ENCODE assay signal across 11 mouse cellular contexts in genomic region chr2:85138143-85138542, GRCm38 (mm10). TPM values are rescaled to one million over a fixed set of nuclear protein-coding genes. Genes with fewer than 3 reads are reported as not detected.
DNase-seq lines count a peak whose midpoint lies in the region; ATAC-seq and TF ChIP-seq lines count a peak whose summit lies in the region.
"Had no signal": no experiment of that assay in that cellular context is flagged by ENCODE, and none has a peak within 500 bp of the region (broad histone marks: within the 10 kb centered on the region; RNA-seq: fewer than 3 reads in every experiment).

No protein-coding gene starts in this region.

- no peak overlapping the region for H3K4me2 ChIP-seq in hindbrain, embryonic 11.5 days (replicated peaks; ENCODE audit: low read depth, low read length)
- H3K4me2 ChIP-seq in embryonic facial prominence, embryonic 14.5 days (ENCODE audit: low read depth, low read length): no peak overlapping the region

- no peak for ATAC-seq in hindbrain, embryonic 11.5 days (ENCODE audit: low FRiP score)
- no peak for ATAC-seq in embryonic facial prominence, embryonic 14.5 days (ENCODE audit: low read depth)
- peak; percentile 20 for ATAC-seq in megakaryocyte, adult 5-6 weeks (ENCODE audit: poor library complexity, severe bottlenecking)

- peak overlapping the region; percentile 9; the same call in 1 of the 2 replicates for H3K4me3 ChIP-seq in hindbrain, embryonic 10.5 days
- H3K4me3 ChIP-seq in hindbrain, embryonic 11.5 days (ENCODE audit: low read depth, low read length): no peak overlapping the region
- peak overlapping the region; percentile 60 for H3K4me3 ChIP-seq in lung, adult 2 months (replicated peaks; ENCODE audit: extremely low read depth, low read depth, low read length)
- H3K4me3 ChIP-seq in embryonic facial prominence, embryonic 14.5 days (ENCODE audit: low read depth, low read length): peak overlapping the region; percentile 21; the same call in 1 of the 2 replicates

- H3K4me1 ChIP-seq in hindbrain, embryonic 10.5 days (replicated peaks): peaks cover 8% of the 10 kb centered on the region
- no peaks in the 10 kb centered on the region for H3K4me1 ChIP-seq in hindbrain, embryonic 11.5 days (replicated peaks; ENCODE audit: control insufficient read depth, insufficient read depth, low read length)
- H3K4me1 ChIP-seq in lung, adult 2 months (ENCODE audit: control insufficient read depth, insufficient read depth, low read length): no peaks in the 10 kb centered on the region; the same call in 1 of the 2 replicates
- no peaks in the 10 kb centered on the region for H3K4me1 ChIP-seq in embryonic facial prominence, embryonic 14.5 days (ENCODE audit: control insufficient read depth, insufficient read depth, low read length)

- no peaks in the 10 kb centered on the region for H3K9me3 ChIP-seq in hindbrain, embryonic 10.5 days
- no peaks in the 10 kb centered on the region for H3K9me3 ChIP-seq in hindbrain, embryonic 11.5 days (ENCODE audit: control insufficient read depth, low read length)
- H3K9me3 ChIP-seq in embryonic facial prominence, embryonic 14.5 days (ENCODE audit: control insufficient read depth, low read length): no peaks in the 10 kb centered on the region

- no peak overlapping the region for H3K27ac ChIP-seq in hindbrain, embryonic 10.5 days
- H3K27ac ChIP-seq in hindbrain, embryonic 11.5 days (ENCODE audit: low read depth, low read length): no peak overlapping the region
- H3K27ac ChIP-seq in embryonic facial prominence, embryonic 14.5 days (replicated peaks; ENCODE audit: low read depth, low read length): 0 out of 2 replicates have a peak overlapping the region, but pooled peaks have one; percentile 22

- TF ChIP-seq POLR2A in lung, adult 2 months (IDR thresholded peaks at IDR 0.05; ENCODE audit: borderline replicate concordance, extremely low read depth, low read depth, low read length): no peak

- DNase-seq in hindbrain, embryonic 10.5 days (ENCODE audit: low spot score): no peak
- DNase-seq in hindbrain, embryonic 11.5 days (ENCODE audit: low spot score): no peak
- no peak for DNase-seq in lung, adult 2 months
- DNase-seq in lung, postnatal 10 days: no peak
- no peak for DNase-seq in embryonic facial prominence, embryonic 14.5 days (ENCODE audit: low spot score)
- no peak for DNase-seq in left cerebral cortex, adult 18-20 months (ENCODE audit: low spot score in 2 of 2)
- DNase-seq in thymus, postnatal 0 days (ENCODE audit: low spot score): no peak
- DNase-seq: adrenal gland, postnatal 36 days; cerebellum, adult 2 months; right cerebral cortex, postnatal 25 days had no signal

- no peaks in the 10 kb centered on the region for H3K27me3 ChIP-seq in hindbrain, embryonic 10.5 days (ENCODE audit: insufficient read depth, poor library complexity, severe bottlenecking)
- no peaks in the 10 kb centered on the region for H3K27me3 ChIP-seq in hindbrain, embryonic 11.5 days (ENCODE audit: control insufficient read depth, insufficient read depth, low read length)
- no peaks in the 10 kb centered on the region for H3K27me3 ChIP-seq in embryonic facial prominence, embryonic 14.5 days (replicated peaks; ENCODE audit: control insufficient read depth, insufficient read depth, low read length)

- no peaks in the 10 kb centered on the region for H3K36me3 ChIP-seq in hindbrain, embryonic 10.5 days
- no peaks in the 10 kb centered on the region for H3K36me3 ChIP-seq in hindbrain, embryonic 11.5 days (ENCODE audit: control insufficient read depth, insufficient read depth, low read length)
- H3K36me3 ChIP-seq in embryonic facial prominence, embryonic 14.5 days (ENCODE audit: control insufficient read depth, insufficient read depth, low read length): no peaks in the 10 kb centered on the region

- H3K9ac ChIP-seq in hindbrain, embryonic 11.5 days (ENCODE audit: low read depth, low read length): no peak overlapping the region
- no peak overlapping the region for H3K9ac ChIP-seq in embryonic facial prominence, embryonic 14.5 days (ENCODE audit: low read depth, low read length)

- 29% methylated on average over 2 of the region's 2 CpGs for WGBS in hindbrain, embryonic 10.5 days
- WGBS in hindbrain, embryonic 11.5 days: 40% methylated on average over 2 of the region's 2 CpGs
- WGBS in lung, adult 2 months: 19% methylated on average over 2 of the region's 2 CpGs
- 28% methylated on average over 2 of the region's 2 CpGs for WGBS in embryonic facial prominence, embryonic 14.5 days

- no peak for TF ChIP-seq CTCF in lung, adult 2 months (IDR thresholded peaks at IDR 0.05; ENCODE audit: insufficient read depth, low read length)

RNA-seq across cellular contexts. Expression of gene Aplnr, which starts 2.1 kb away (rescaled TPM):
- polyA plus RNA-seq in hindbrain, embryonic 10.5 days (2016; fragmentation: Nextera tagmentation; extraction: Ambion mirVana): 38.9 and 41.7 TPM in 2 replicates
- polyA plus RNA-seq in hindbrain, embryonic 11.5 days (2014; fragmentation: Nextera tagmentation; extraction: Ambion mirVana): 36.6 and 37.3 TPM in 2 replicates
- 62.0 and 66.0 TPM in 2 replicates for polyA plus RNA-seq in lung, adult 2 months (2012; rRNA removed)
- 62.0 and 63.2 TPM in 2 replicates for polyA plus RNA-seq in embryonic facial prominence, embryonic 14.5 days (2014; fragmentation: Nextera tagmentation; extraction: Ambion mirVana)
- total RNA-seq in megakaryocyte, adult 5-6 weeks (2015): 1.1 and 2.2 TPM in 2 replicates
- 1.5 and 2.1 TPM in 2 replicates for total RNA-seq in megakaryocyte, adult 5-6 weeks (2017)
- total RNA-seq in left cerebral cortex, adult 18-20 months (2021): under 1 TPM; 0.09 to 0.12 TPM
- polyA plus RNA-seq in thymus, postnatal 0 days (2015; fragmentation: Nextera tagmentation; extraction: Ambion mirVana): 19.6 and 19.9 TPM in 2 replicates

RNA-seq across cellular contexts. Expression of gene Lrrc55, which starts 58.9 kb away (rescaled TPM):
- 0.48 and 0.92 TPM in 2 replicates for polyA plus RNA-seq in hindbrain, embryonic 10.5 days (2016; fragmentation: Nextera tagmentation; extraction: Ambion mirVana)
- polyA plus RNA-seq in hindbrain, embryonic 11.5 days (2014; fragmentation: Nextera tagmentation; extraction: Ambion mirVana): 1.1 and 2.3 TPM in 2 replicates
- 0.14 and 0.21 TPM in 2 replicates for polyA plus RNA-seq in lung, adult 2 months (2012; rRNA removed)
- 2.1 and 2.3 TPM in 2 replicates for polyA plus RNA-seq in embryonic facial prominence, embryonic 14.5 days (2014; fragmentation: Nextera tagmentation; extraction: Ambion mirVana)
- total RNA-seq in megakaryocyte, adult 5-6 weeks (2015): not detected in 2 replicates
- total RNA-seq in megakaryocyte, adult 5-6 weeks (2017): not detected in 2 replicates
- 10 to 100 TPM; 27.2 to 36.9 TPM for total RNA-seq in left cerebral cortex, adult 18-20 months (2021)
- polyA plus RNA-seq in thymus, postnatal 0 days (2015; fragmentation: Nextera tagmentation; extraction: Ambion mirVana): 0.13 and 0.17 TPM in 2 replicates
